Mouse (Mus musculus) lung, postnatal 0 days (tissue): Measurements from ENCODE around the gene Cnbp.

Source experiments
- CTCF ChIP-seq: IDR thresholded peaks from 2 replicates; pipeline ENCODE4 v1.5.1; 2016; ENCODE audit warnings: antibody characterized with exemption, mild to moderate bottlenecking
- EP300 ChIP-seq: IDR thresholded peaks from 2 replicates; pipeline ENCODE4 v1.6.1; 2016; ENCODE audit warnings: antibody characterized with exemption, mild to moderate bottlenecking, control low read depth

DNA sequence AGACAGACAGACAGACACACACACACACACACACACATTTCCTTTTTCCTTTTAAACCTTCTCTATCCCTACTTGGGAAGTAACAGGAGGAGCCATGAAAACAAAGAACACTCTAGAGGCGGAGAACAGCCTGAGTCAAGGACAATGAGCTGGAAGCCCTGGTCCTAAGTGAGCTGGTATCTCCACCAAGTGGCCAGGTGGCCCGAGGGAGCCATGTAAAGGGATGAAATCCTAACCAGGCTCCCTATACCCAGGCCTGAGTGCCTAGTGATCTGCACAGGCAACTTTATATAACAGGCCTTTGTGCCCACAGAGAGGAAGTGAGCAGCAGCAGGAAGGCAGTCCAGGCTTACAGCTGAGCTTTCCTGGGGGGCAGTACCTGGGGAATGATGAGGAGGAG is 44.0 kb downstream of the Cnbp start:
- TF ChIP-seq EP300: no peak
- TF ChIP-seq CTCF: no peak; the same call in 1 of the 2 replicates
